Comparison of ENCODE assay signal across 9 mouse cellular contexts in the genomic region with DNA sequence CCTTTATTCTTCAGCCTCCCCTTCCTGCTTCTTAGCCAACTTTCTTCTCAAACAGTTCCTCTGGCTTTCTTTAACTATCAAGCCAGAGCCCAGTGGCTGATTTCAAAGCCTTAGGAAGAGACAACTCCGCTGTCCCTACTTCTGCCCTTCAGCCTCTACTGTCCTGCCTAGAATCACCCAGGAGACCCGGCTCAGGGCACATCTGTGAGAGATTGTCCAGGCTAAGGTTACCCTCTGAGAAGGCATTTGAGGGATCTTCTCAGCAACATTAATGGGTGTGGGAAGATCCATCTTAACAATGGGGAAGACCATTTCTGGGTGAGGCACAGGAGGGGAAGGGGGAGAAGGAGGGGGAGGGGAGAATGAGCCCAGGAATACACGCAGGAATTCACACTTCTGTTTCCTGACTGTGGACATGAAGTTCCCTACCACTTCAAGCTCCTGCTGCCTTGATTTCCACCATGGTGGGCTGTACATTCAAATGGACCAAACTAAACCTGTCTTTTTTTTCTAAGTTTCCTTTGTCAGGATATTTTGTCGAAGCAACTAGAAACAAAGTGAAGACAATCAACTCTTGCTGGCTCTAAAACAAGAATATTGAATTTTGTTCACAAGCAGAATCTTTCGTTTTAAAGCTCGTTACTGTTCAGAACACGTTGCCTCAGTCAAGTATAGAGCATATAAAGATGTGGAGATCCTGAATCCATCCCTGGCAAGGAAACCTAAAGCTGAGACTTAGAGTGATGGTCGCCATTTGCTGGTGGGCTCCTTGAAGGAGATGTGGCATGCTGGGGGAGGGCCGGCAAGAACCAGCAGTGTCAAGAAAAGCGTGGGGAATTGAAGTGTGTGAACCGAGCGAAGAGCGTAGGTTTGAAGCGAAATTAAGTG. TPM values are rescaled to one million over a fixed set of nuclear protein-coding genes. Genes with fewer than 3 reads are reported as not detected.
DNase-seq lines count a peak whose midpoint lies in the region; ATAC-seq lines count a peak whose summit lies in the region.
"Had no signal": no experiment of that assay in that cellular context is flagged by ENCODE, and none has a peak within 500 bp of the region (broad histone marks: within the 10 kb centered on the region; RNA-seq: fewer than 3 reads in every experiment).

No protein-coding gene starts in this region.

- H3K36me3 ChIP-seq in lung, embryonic 16.5 days (ENCODE audit: control insufficient read depth, insufficient read depth, low read length) = no peaks in the 10 kb centered on the region
- H3K36me3 ChIP-seq in forebrain, embryonic 11.5 days (ENCODE audit: control insufficient read depth, insufficient read depth, low read length) = no peaks in the 10 kb centered on the region
- no peaks in the 10 kb centered on the region for H3K36me3 ChIP-seq in neural tube, embryonic 12.5 days

- no peaks in the 10 kb centered on the region for H3K9me3 ChIP-seq in lung, embryonic 16.5 days (ENCODE audit: control insufficient read depth, low read length)
- no peaks in the 10 kb centered on the region for H3K9me3 ChIP-seq in forebrain, embryonic 11.5 days (ENCODE audit: control insufficient read depth, low read length)
- no peaks in the 10 kb centered on the region for H3K9me3 ChIP-seq in neural tube, embryonic 12.5 days

- no peaks in the 10 kb centered on the region for H3K27me3 ChIP-seq in lung, embryonic 16.5 days (ENCODE audit: control insufficient read depth, insufficient read depth, low read depth, low read length)
- no peaks in the 10 kb centered on the region for H3K27me3 ChIP-seq in forebrain, embryonic 11.5 days (ENCODE audit: control insufficient read depth, insufficient read depth, low read length)
- no peaks in the 10 kb centered on the region for H3K27me3 ChIP-seq in neural tube, embryonic 12.5 days (replicated peaks)

- no peak for DNase-seq in lung, postnatal 25 days (ENCODE audit: low spot score)
- DNase-seq in brain, adult 2 months (ENCODE audit: low read depth, low spot score) = peak; percentile 31
- DNase-seq in forebrain, embryonic 11.5 days (ENCODE audit: low spot score) = peak; percentile 71
- DNase-seq in kidney, postnatal 10 days = peak; percentile 34
- no peak for DNase-seq in gastrocnemius, postnatal 36 days
- no peak for DNase-seq in layer of hippocampus, adult 9-10 months (ENCODE audit: low spot score)

- intact Hi-C loops in gastrocnemius, postnatal 36 days (cut with DNase I) = loop anchor here (1.0 to 10.0 kb wide), 2 partner anchors 32 to 393 kb away; no protein-coding TSS in a partner anchor

- peak overlapping the region; percentile 84 for H3K4me3 ChIP-seq in lung, embryonic 16.5 days (ENCODE audit: low read length)
- peak overlapping the region; percentile 76 for H3K4me3 ChIP-seq in forebrain, embryonic 11.5 days (ENCODE audit: low read depth, low read length)
- peak overlapping the region; percentile 60 for H3K4me3 ChIP-seq in neural tube, embryonic 12.5 days

- H3K9ac ChIP-seq in lung, embryonic 16.5 days (ENCODE audit: low read length) = peak overlapping the region; percentile 61
- peak overlapping the region; percentile 59 for H3K9ac ChIP-seq in forebrain, embryonic 11.5 days (ENCODE audit: low read length)
- H3K9ac ChIP-seq in neural tube, embryonic 12.5 days = peak overlapping the region; percentile 64

- peak overlapping the region; percentile 99 for H3K27ac ChIP-seq in lung, embryonic 16.5 days (ENCODE audit: low read length)
- H3K27ac ChIP-seq in forebrain, embryonic 11.5 days (ENCODE audit: low read depth, low read length) = peak overlapping the region; percentile 60; the same call in 1 of the 2 replicates
- no peak overlapping the region for H3K27ac ChIP-seq in neural tube, embryonic 12.5 days

- H3K4me2 ChIP-seq in lung, embryonic 16.5 days (ENCODE audit: low read depth, low read length) = peak overlapping the region; percentile 51
- H3K4me2 ChIP-seq in forebrain, embryonic 11.5 days (ENCODE audit: low read depth, low read length, severe bottlenecking) = peak overlapping the region; percentile 47
- H3K4me2 ChIP-seq in neural tube, embryonic 12.5 days (replicated peaks) = peak overlapping the region; percentile 65

- 3% methylated on average over 14 of the region's 14 CpGs for WGBS in lung, embryonic 16.5 days
- WGBS in forebrain, embryonic 11.5 days = 3% methylated on average over 14 of the region's 14 CpGs
- WGBS in neural tube, embryonic 12.5 days = 2% methylated on average over 14 of the region's 14 CpGs

- H3K4me1 ChIP-seq in lung, embryonic 16.5 days (replicated peaks; ENCODE audit: control insufficient read depth, insufficient read depth, low read length) = peaks cover 21% of the 10 kb centered on the region
- H3K4me1 ChIP-seq in forebrain, embryonic 11.5 days (replicated peaks; ENCODE audit: control insufficient read depth, insufficient read depth, low read length) = peaks cover 7% of the 10 kb centered on the region; the same call in 1 of the 2 replicates
- H3K4me1 ChIP-seq in neural tube, embryonic 12.5 days = peaks cover 9% of the 10 kb centered on the region; the same call in 1 of the 2 replicates

- peak; percentile 15 for ATAC-seq in lung, embryonic 16.5 days (ENCODE audit: low read depth)
- ATAC-seq in forebrain, embryonic 11.5 days (replicated peaks; ENCODE audit: low FRiP score) = peak; percentile 47
- peak; percentile 27 for ATAC-seq in neural tube, embryonic 12.5 days (ENCODE audit: low FRiP score, low read depth)

RNA-seq across cellular contexts. Expression of gene Klrb1b, which starts 11.6 kb away (rescaled TPM):
- 0.29 and 0.33 TPM in 2 replicates for polyA plus RNA-seq in lung, embryonic 16.5 days (2015; fragmentation: Nextera tagmentation; extraction: Ambion mirVana)
- polyA plus RNA-seq in forebrain, embryonic 11.5 days (2014; fragmentation: Nextera tagmentation; extraction: Ambion mirVana) = not detected in 2 replicates
- polyA plus RNA-seq in neural tube, embryonic 12.5 days (2016; fragmentation: Nextera tagmentation; extraction: Ambion mirVana) = not detected in 2 replicates
- total RNA-seq in gastrocnemius, postnatal 36 days (2021) = not detected

RNA-seq across cellular contexts. Expression of gene Gm44511, which starts 11.6 kb away (rescaled TPM):
- polyA plus RNA-seq in lung, embryonic 16.5 days (2015; fragmentation: Nextera tagmentation; extraction: Ambion mirVana) = not detected in 2 replicates
- polyA plus RNA-seq in forebrain, embryonic 11.5 days (2014; fragmentation: Nextera tagmentation; extraction: Ambion mirVana) = not detected in 2 replicates
- polyA plus RNA-seq in neural tube, embryonic 12.5 days (2016; fragmentation: Nextera tagmentation; extraction: Ambion mirVana) = not detected in 2 replicates
- total RNA-seq in gastrocnemius, postnatal 36 days (2021) = not detected
- total RNA-seq: heart, postnatal 14 days had no signal

RNA-seq across cellular contexts. Expression of gene Klrb1c, which starts 48.7 kb away (rescaled TPM):
- 0.25 and 0.33 TPM in 2 replicates for polyA plus RNA-seq in lung, embryonic 16.5 days (2015; fragmentation: Nextera tagmentation; extraction: Ambion mirVana)
- polyA plus RNA-seq in forebrain, embryonic 11.5 days (2014; fragmentation: Nextera tagmentation; extraction: Ambion mirVana) = not detected in 2 replicates
- polyA plus RNA-seq in neural tube, embryonic 12.5 days (2016; fragmentation: Nextera tagmentation; extraction: Ambion mirVana) = 0.11 TPM in 1 of 2 replicates, not detected in the other
- total RNA-seq in gastrocnemius, postnatal 36 days (2021) = not detected

RNA-seq across cellular contexts. Expression of gene Clec2i, which starts 49.7 kb away (rescaled TPM):
- polyA plus RNA-seq in lung, embryonic 16.5 days (2015; fragmentation: Nextera tagmentation; extraction: Ambion mirVana) = 0.23 and 0.36 TPM in 2 replicates
- not detected in 2 replicates for polyA plus RNA-seq in forebrain, embryonic 11.5 days (2014; fragmentation: Nextera tagmentation; extraction: Ambion mirVana)
- not detected in 2 replicates for polyA plus RNA-seq in neural tube, embryonic 12.5 days (2016; fragmentation: Nextera tagmentation; extraction: Ambion mirVana)
- under 1 TPM in 1 of 2 experiments, not detected in 1; 0.18 TPM for total RNA-seq in gastrocnemius, postnatal 36 days (2021)

RNA-seq across cellular contexts. Expression of gene BC035044, which starts 53.2 kb away (rescaled TPM):
- 0.79 and 0.87 TPM in 2 replicates for polyA plus RNA-seq in lung, embryonic 16.5 days (2015; fragmentation: Nextera tagmentation; extraction: Ambion mirVana)
- polyA plus RNA-seq in forebrain, embryonic 11.5 days (2014; fragmentation: Nextera tagmentation; extraction: Ambion mirVana) = 0.28 and 0.88 TPM in 2 replicates
- 0.80 and 1.1 TPM in 2 replicates for polyA plus RNA-seq in neural tube, embryonic 12.5 days (2016; fragmentation: Nextera tagmentation; extraction: Ambion mirVana)
- not detected for total RNA-seq in gastrocnemius, postnatal 36 days (2021)

Comparison
In these comparisons a context has a peak if more than half of its experiments do, and no peak if none do; other contexts are left out.
1. DNase-seq: peak in brain, adult 2 months (single experiment), forebrain, embryonic 11.5 days (single experiment) and kidney, postnatal 10 days (single experiment); none in lung, postnatal 25 days (single experiment), gastrocnemius, postnatal 36 days (0 of 2) and layer of hippocampus, adult 9-10 months (single experiment).
2. Peak in every context shown above with its lines, with median percentiles within 50 percentile points of each other: ATAC-seq, H3K4me2 ChIP-seq, H3K4me3 ChIP-seq and H3K9ac ChIP-seq.